Mouse (Mus musculus): Measurements from ENCODE around the gene Trub1. TPM values are rescaled to one million over a fixed set of nuclear protein-coding genes. Genes with fewer than 3 reads are reported as not detected.

Gene Trub1
- total and polyA plus RNA-seq, 3 experiments = 7.0 to 19.2 (median 10.7) TPM

DNA sequence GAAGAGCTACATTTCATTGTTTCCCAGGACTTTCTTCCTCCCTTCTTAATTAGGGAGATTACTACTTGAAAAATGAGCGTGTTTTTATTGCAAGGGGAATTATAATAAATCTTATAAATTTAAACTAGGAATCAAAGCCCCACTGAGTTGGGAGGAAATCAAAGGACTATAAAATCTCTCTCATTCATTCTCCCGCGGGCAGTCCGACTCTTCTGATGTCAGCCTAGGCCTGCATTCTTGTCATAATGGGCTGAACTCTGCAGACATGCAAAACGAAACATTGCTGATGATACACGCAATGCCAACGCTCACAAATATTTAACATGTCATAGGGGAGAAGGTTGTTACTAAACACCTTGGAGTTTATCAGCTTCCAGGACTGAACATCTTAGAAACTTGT lies 15.7 kb upstream of the Trub1 start:
- no peaks in the 10 kb centered on the region for H3K9me3 ChIP-seq (replicated peaks)
- H3K4me1 ChIP-seq (ENCODE audit: insufficient read depth, low read depth, low read length) = no peaks in the 10 kb centered on the region
- H3K4me3 ChIP-seq (ENCODE audit: low read depth, low read length) = no peak overlapping the region
- ATAC-seq (ENCODE audit: extremely low read depth, insufficient number of reproducible peaks, low FRiP score, poor library complexity, severe bottlenecking) (no peak), DNase-seq (ENCODE audit: low spot score) (no peak)
- peaks cover 14% of the 10 kb centered on the region; the same call in 1 of the 2 replicates for H3K27me3 ChIP-seq (ENCODE audit: insufficient read depth, low read length)
- no peaks in the 10 kb centered on the region for H3K36me3 ChIP-seq (replicated peaks)
- TF ChIP-seq POLR2AphosphoS5 (IDR thresholded peaks at IDR 0.05; ENCODE audit: insufficient replicate concordance, low read depth, low read length) (no peak), CTCF (IDR thresholded peaks at IDR 0.05; ENCODE audit: low read depth, low read length) (no peak), GATA2 (IDR thresholded peaks at IDR 0.05; ENCODE audit: borderline replicate concordance, low read depth, low read length) (no peak), TAL1 (conservative IDR thresholded peaks at IDR 0.05; ENCODE audit: low read depth, low read length) (no peak), GATA1 (IDR thresholded peaks at IDR 0.05; ENCODE audit: borderline replicate concordance, low read length) (no peak)

DNA sequence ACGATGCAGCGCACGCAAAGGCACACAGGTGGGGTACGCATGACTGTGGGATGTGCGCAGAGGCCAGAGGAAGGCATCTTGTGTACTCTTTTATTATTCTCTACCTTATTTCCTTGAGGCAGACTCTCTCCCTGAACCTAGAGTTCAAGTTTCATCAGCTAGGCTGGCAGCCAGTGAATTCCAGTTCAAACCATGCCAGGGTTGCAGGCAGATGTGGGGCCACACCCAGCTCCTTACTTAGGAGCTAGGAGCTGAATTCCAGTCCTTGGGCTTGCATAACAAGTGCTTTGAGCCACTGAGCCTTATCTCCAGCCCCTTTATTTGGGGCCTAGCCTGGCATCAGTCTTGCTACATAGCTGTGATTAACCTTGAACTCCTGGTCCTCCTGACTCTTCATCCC lies 13.4 kb upstream of the Trub1 start:
- ATAC-seq (ENCODE audit: extremely low read depth, insufficient number of reproducible peaks, low FRiP score, poor library complexity, severe bottlenecking) = no peak
- no peak for DNase-seq (ENCODE audit: low spot score)
- Histone ChIP-seq H3K9me3 (replicated peaks) (no peaks in the 10 kb centered on the region), H3K4me1 (ENCODE audit: insufficient read depth, low read depth, low read length) (no peaks in the 10 kb centered on the region), H3K27me3 (ENCODE audit: insufficient read depth, low read length) (peaks cover 11% of the 10 kb centered on the region; the same call in 1 of the 2 replicates), H3K36me3 (replicated peaks) (no peaks in the 10 kb centered on the region), H3K4me3 (ENCODE audit: low read depth, low read length) (no peak overlapping the region)
- TF ChIP-seq GATA2 (IDR thresholded peaks at IDR 0.05; ENCODE audit: borderline replicate concordance, low read depth, low read length) = no peak

DNA sequence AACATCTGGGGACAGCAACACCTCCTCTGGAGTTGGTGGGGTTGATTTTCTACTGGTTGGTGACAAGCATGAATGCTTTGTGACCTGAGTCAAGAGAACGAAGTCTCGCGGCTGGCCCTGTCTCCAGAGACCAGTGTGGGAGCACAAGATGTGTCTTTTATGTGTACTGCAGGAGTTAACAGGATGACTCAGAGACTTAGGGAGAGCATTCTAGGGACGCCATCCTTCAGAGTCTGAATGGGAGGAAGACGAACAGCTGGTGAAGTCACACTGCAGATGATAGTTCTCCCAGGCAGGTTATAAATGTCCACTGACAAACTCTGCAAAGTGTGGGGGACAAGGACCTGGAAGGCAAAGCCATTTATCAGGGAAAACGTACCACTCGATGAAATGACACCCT lies 11.2 kb upstream of the Trub1 start:
- Histone ChIP-seq H3K36me3 (replicated peaks) (no peaks in the 10 kb centered on the region), H3K4me1 (ENCODE audit: insufficient read depth, low read depth, low read length) (no peaks in the 10 kb centered on the region), H3K9me3 (replicated peaks) (no peaks in the 10 kb centered on the region), H3K4me3 (ENCODE audit: low read depth, low read length) (no peak overlapping the region), H3K27me3 (ENCODE audit: insufficient read depth, low read length) (peaks cover 15% of the 10 kb centered on the region)
- DNase-seq (ENCODE audit: low spot score) = no peak
- TF ChIP-seq TAL1 (conservative IDR thresholded peaks at IDR 0.05; ENCODE audit: low read depth, low read length) = no peak
- no peak for TF ChIP-seq POLR2AphosphoS5 (IDR thresholded peaks at IDR 0.05; ENCODE audit: insufficient replicate concordance, low read depth, low read length)
- no peak for TF ChIP-seq GATA2 (IDR thresholded peaks at IDR 0.05; ENCODE audit: borderline replicate concordance, low read depth, low read length)
- no peak for TF ChIP-seq GATA1 (IDR thresholded peaks at IDR 0.05; ENCODE audit: borderline replicate concordance, low read length)
- no peak for TF ChIP-seq CTCF (IDR thresholded peaks at IDR 0.05; ENCODE audit: low read depth, low read length)
- no peak for ATAC-seq (ENCODE audit: extremely low read depth, insufficient number of reproducible peaks, low FRiP score, poor library complexity, severe bottlenecking)

DNA sequence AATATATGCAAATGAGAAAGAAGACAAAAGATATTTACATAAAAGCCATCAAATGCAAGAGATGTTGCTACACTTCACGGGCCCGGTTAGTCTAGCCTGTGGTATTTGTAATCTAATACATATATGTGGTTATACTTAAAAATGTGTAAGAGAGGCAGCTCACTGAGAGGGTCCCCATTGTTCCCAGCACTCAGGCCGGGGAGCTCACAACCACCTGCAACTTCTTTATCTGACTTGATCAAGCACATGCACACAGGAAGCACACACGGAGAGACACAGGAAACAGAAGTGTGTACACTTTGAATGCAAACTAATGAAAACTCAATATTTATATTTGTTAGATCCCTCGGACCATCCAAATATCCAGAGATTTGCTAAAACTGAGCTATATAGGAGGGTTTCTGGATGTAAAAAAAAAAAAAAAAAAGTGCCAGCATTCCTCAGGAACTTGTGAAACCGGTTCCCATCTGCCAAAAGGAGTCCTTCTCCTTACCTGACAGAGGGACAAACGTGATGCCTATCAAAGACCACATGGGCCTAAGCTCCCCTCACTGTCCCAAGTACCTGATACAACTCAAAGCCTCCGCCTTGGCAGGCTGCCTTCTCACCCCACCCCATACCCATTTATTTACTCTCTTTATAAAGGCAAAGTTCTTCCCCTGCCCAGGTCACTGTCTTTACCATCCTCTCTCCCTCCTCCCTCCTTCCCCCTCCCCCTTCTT lies 9.6 kb upstream of the Trub1 start:
- DNase-seq (ENCODE audit: low spot score) (no peak), ATAC-seq (ENCODE audit: extremely low read depth, insufficient number of reproducible peaks, low FRiP score, poor library complexity, severe bottlenecking) (no peak)
- H3K36me3 ChIP-seq (replicated peaks) = no peaks in the 10 kb centered on the region
- peaks cover 13% of the 10 kb centered on the region; the same call in 1 of the 2 replicates for H3K27me3 ChIP-seq (ENCODE audit: insufficient read depth, low read length)
- H3K4me3 ChIP-seq (ENCODE audit: low read depth, low read length) = no peak overlapping the region
- no peak for TF ChIP-seq CTCF (IDR thresholded peaks at IDR 0.05; ENCODE audit: low read depth, low read length)
- no peak for TF ChIP-seq TAL1 (conservative IDR thresholded peaks at IDR 0.05; ENCODE audit: low read depth, low read length)
- TF ChIP-seq GATA2 (IDR thresholded peaks at IDR 0.05; ENCODE audit: borderline replicate concordance, low read depth, low read length) = no peak
- no peak for TF ChIP-seq GATA1 (IDR thresholded peaks at IDR 0.05; ENCODE audit: borderline replicate concordance, low read length)
- TF ChIP-seq POLR2AphosphoS5 (IDR thresholded peaks at IDR 0.05; ENCODE audit: insufficient replicate concordance, low read depth, low read length) = no peak
- H3K4me1 ChIP-seq (ENCODE audit: insufficient read depth, low read depth, low read length) = no peaks in the 10 kb centered on the region
- no peaks in the 10 kb centered on the region for H3K9me3 ChIP-seq (replicated peaks)

DNA sequence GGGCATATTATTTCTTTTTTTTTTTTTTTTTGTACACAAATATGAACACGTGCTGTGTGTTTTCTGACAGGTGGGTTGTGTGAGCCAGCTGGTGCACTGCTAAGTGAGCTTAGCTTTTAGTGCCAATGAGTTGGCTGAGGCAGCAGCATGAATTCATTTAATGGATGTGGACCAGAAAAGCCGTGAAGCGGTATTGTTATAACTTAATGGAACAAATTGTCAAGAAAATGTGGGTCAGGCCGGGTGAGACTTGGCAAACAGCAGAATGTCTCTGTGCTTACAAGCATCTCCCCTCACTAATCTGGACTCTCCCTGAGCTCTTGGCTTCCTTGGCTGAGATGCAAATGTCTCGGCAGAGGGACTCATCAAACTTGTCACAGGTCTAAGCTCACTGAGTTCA lies 7.7 kb upstream of the Trub1 start:
- H3K4me3 ChIP-seq (ENCODE audit: low read depth, low read length) = no peak overlapping the region
- H3K36me3 ChIP-seq (replicated peaks) = no peaks in the 10 kb centered on the region
- no peak for DNase-seq (ENCODE audit: low spot score)
- no peaks in the 10 kb centered on the region for H3K4me1 ChIP-seq (ENCODE audit: insufficient read depth, low read depth, low read length)
- H3K9me3 ChIP-seq (replicated peaks) = no peaks in the 10 kb centered on the region
- peaks cover 11% of the 10 kb centered on the region; the same call in 1 of the 2 replicates for H3K27me3 ChIP-seq (ENCODE audit: insufficient read depth, low read length)
- ATAC-seq (ENCODE audit: extremely low read depth, insufficient number of reproducible peaks, low FRiP score, poor library complexity, severe bottlenecking) = no peak
- TF ChIP-seq CTCF (IDR thresholded peaks at IDR 0.05; ENCODE audit: low read depth, low read length) = no peak
- no peak for TF ChIP-seq TAL1 (conservative IDR thresholded peaks at IDR 0.05; ENCODE audit: low read depth, low read length)
- no peak for TF ChIP-seq GATA1 (IDR thresholded peaks at IDR 0.05; ENCODE audit: borderline replicate concordance, low read length)
- TF ChIP-seq GATA2 (IDR thresholded peaks at IDR 0.05; ENCODE audit: borderline replicate concordance, low read depth, low read length) = no peak
- no peak for TF ChIP-seq POLR2AphosphoS5 (IDR thresholded peaks at IDR 0.05; ENCODE audit: insufficient replicate concordance, low read depth, low read length)

DNA sequence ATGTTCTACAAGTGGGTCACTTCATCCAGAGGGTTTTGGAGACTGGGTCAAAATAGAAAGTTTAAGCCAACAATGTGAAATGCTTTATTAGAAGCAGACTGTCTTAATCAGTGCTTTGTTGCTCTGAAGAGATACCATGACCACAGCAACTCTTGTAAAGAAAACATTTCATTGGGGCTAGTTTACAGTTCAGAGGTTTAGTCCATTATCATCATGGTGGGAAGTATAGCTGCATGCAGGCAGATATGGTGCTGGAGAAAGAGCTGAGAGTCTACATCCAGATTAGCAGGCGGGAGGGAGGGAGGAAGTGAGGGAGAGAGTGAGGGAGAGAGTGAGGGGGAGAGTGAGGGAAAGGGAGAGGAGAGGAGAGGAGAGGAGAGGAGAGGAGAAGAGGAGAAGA lies 1.9 kb upstream of the Trub1 start:
- H3K4me3 ChIP-seq (ENCODE audit: low read depth, low read length) = no peak overlapping the region
- H3K36me3 ChIP-seq (replicated peaks) = peaks cover 6% of the 10 kb centered on the region
- DNase-seq (ENCODE audit: low spot score) (no peak), ATAC-seq (ENCODE audit: extremely low read depth, insufficient number of reproducible peaks, low FRiP score, poor library complexity, severe bottlenecking) (no peak)
- H3K27me3 ChIP-seq (ENCODE audit: insufficient read depth, low read length) = peaks cover 4% of the 10 kb centered on the region; the same call in 1 of the 2 replicates
- H3K9me3 ChIP-seq (replicated peaks) = no peaks in the 10 kb centered on the region
- peaks cover 8% of the 10 kb centered on the region for H3K4me1 ChIP-seq (ENCODE audit: insufficient read depth, low read depth, low read length)
- TF ChIP-seq GATA1 (IDR thresholded peaks at IDR 0.05; ENCODE audit: borderline replicate concordance, low read length) (no peak), GATA2 (IDR thresholded peaks at IDR 0.05; ENCODE audit: borderline replicate concordance, low read depth, low read length) (no peak), CTCF (IDR thresholded peaks at IDR 0.05; ENCODE audit: low read depth, low read length) (no peak), POLR2AphosphoS5 (IDR thresholded peaks at IDR 0.05; ENCODE audit: insufficient replicate concordance, low read depth, low read length) (no peak), TAL1 (conservative IDR thresholded peaks at IDR 0.05; ENCODE audit: low read depth, low read length) (no peak)

Data from G1E (cell line).